Mouse (Mus musculus) heart, embryonic 11.5 days (tissue): ENCODE data around the gene Fstl3. TPM values are rescaled to one million over a fixed set of nuclear protein-coding genes. Genes with fewer than 3 reads are reported as not detected.
"Not testable (repeated sequence)": the region's sequence is repeated elsewhere in the genome, so short reads cannot be mapped to it uniquely, and the experiment has no call there.

Experiments used
- ATAC-seq: fragments of 200-750 bp; cut with Nextera tagmentation; replicated peaks from 2 replicates; pipeline ENCODE4 v1.8.0; 2017; ENCODE audit warnings: moderate library complexity; ENCODE audit not compliant: insufficient number of reproducible peaks, low FRiP score, low TSS enrichment
- H3K27ac ChIP-seq: fragments of 300-500 bp; sonication (generic); 2 replicates; pipeline ENCODE4 v1.5.1; 2014; ENCODE audit warnings: mild to moderate bottlenecking, low read depth, low read length
- H3K27me3 ChIP-seq: fragments of 300-500 bp; sonication (generic); 2 replicates; pipeline ENCODE4 v1.6.1; 2014; ENCODE audit warnings: mild to moderate bottlenecking, low read length, mixed read lengths; ENCODE audit not compliant: control insufficient read depth, insufficient read depth
- H3K36me3 ChIP-seq: fragments of 300-500 bp; sonication (generic); 2 replicates; pipeline ENCODE4 v1.6.1; 2014; ENCODE audit warnings: mild to moderate bottlenecking, low read length, moderate library complexity, mixed read lengths; ENCODE audit not compliant: control insufficient read depth, insufficient read depth
- H3K4me1 ChIP-seq: fragments of 300-500 bp; sonication (generic); 2 replicates; pipeline ENCODE4 v1.6.1; 2014; ENCODE audit warnings: low read length; ENCODE audit not compliant: control insufficient read depth, insufficient read depth
- H3K4me2 ChIP-seq: fragments of 300-500 bp; sonication (generic); 2 replicates; pipeline ENCODE4 v1.6.1; 2014; ENCODE audit warnings: mild to moderate bottlenecking, moderate library complexity
- H3K4me3 ChIP-seq: fragments of 300-500 bp; sonication (generic); 2 replicates; pipeline ENCODE4 v1.5.1; 2014; ENCODE audit warnings: low read depth, low read length
- H3K9ac ChIP-seq: fragments of 300-500 bp; sonication (generic); 2 replicates; pipeline ENCODE4 v1.6.1; 2014; ENCODE audit warnings: mild to moderate bottlenecking, low read depth, low read length, moderate library complexity
- H3K9me3 ChIP-seq: fragments of 300-500 bp; sonication (generic); replicated peaks from 2 replicates; pipeline ENCODE4 v1.6.1; 2016; ENCODE audit warnings: low read length; ENCODE audit not compliant: control insufficient read depth
- WGBS: fragments of 180-500 bp; shearing (Covaris S2); extraction: QIAGEN DNeasy Blood & Tissue Kit; methylation state at CpG from one replicate; pipeline ENCODE4 v1.1.7; 2014; ENCODE audit not compliant: insufficient replicate concordance; 5-methylcytosine and 5-hydroxymethylcytosine counted together
- polyA plus RNA-seq: library from polyadenylated mRNA; unstranded; fragments of >200 nt; fragmentation: Nextera tagmentation; extraction: Ambion mirVana; gene quantifications from 2 replicates; pipeline ENCODE4 v1.2.1, GENCODE M21; 2014

Gene Fstl3
- polyA plus RNA-seq, 1 experiment from 2014 or later = 11.4 TPM

- H3K9ac ChIP-seq = 0 out of 2 replicates have a peak within 1 kb of the TSS, but pooled peaks have one; percentile 28
These were observed 22.1 kb upstream of the Fstl3 start, which contains the start of gene Fgf22 for GRCm38 (mm10) chr10:79754856-79755516. Gene Fgf22, plus strand, starts transcription at chr10:79755076.

GRCm38 (mm10) chr10:79755854-79756253, 21.2 kb upstream of the Fstl3 start:
- ATAC-seq = no peak
- WGBS = 80% methylated on average over 3 of the region's 3 CpGs
- H3K9ac ChIP-seq = no peak overlapping the region
- H3K27me3 ChIP-seq = no peaks in the 10 kb centered on the region
- H3K27ac ChIP-seq = no peak overlapping the region
- H3K4me2 ChIP-seq = no peak overlapping the region
- H3K4me1 ChIP-seq = peaks cover 7% of the 10 kb centered on the region; the same call in 1 of the 2 replicates
- H3K9me3 ChIP-seq = no peaks in the 10 kb centered on the region
- H3K4me3 ChIP-seq = no peak overlapping the region
- peaks cover 25% of the 10 kb centered on the region for H3K36me3 ChIP-seq

More at GRCm38 (mm10) chr10:79754856-79755516, 22.1 kb upstream of the Fstl3 start, which contains the start of gene Fgf22:
- Histone ChIP-seq H3K27me3 (no peaks in the 10 kb centered on the region), H3K9me3 (no peaks in the 10 kb centered on the region), H3K4me1 (peaks cover 7% of the 10 kb centered on the region; the same call in 1 of the 2 replicates), H3K27ac (no peak within 1 kb of the TSS), H3K4me3 (peak within 1 kb of the TSS; percentile 36), H3K4me2 (peak within 1 kb of the TSS; percentile 71), H3K36me3 (peaks cover 21% of the 10 kb centered on the region)
- 2% methylated on average over 36 of the region's 36 CpGs for WGBS
- ATAC-seq = peak; percentile 73

GRCm38 (mm10) chr10:79756660-79757059, 20.4 kb upstream of the Fstl3 start:
- no peak overlapping the region for H3K9ac ChIP-seq
- no peaks in the 10 kb centered on the region for H3K27me3 ChIP-seq
- H3K4me2 ChIP-seq = no peak overlapping the region
- H3K27ac ChIP-seq = no peak overlapping the region
- peaks cover 33% of the 10 kb centered on the region for H3K36me3 ChIP-seq
- H3K9me3 ChIP-seq = no peaks in the 10 kb centered on the region
- no peak for ATAC-seq
- 87% methylated on average over 24 of the region's 24 CpGs for WGBS
- peaks cover 7% of the 10 kb centered on the region; the same call in 1 of the 2 replicates for H3K4me1 ChIP-seq
- H3K4me3 ChIP-seq = no peak overlapping the region

GRCm38 (mm10) chr10:79759675-79760074, 17.4 kb upstream of the Fstl3 start:
- H3K4me2 ChIP-seq, H3K9me3 ChIP-seq, H3K27me3 ChIP-seq, H3K4me3 ChIP-seq, H3K27ac ChIP-seq, H3K9ac ChIP-seq, ATAC-seq: not testable (repeated sequence)
- peaks cover 23% of the 10 kb centered on the region for H3K4me1 ChIP-seq
- H3K36me3 ChIP-seq = peaks cover 40% of the 10 kb centered on the region
- WGBS = 88% methylated on average over 1 of the region's 1 CpGs

DNA sequence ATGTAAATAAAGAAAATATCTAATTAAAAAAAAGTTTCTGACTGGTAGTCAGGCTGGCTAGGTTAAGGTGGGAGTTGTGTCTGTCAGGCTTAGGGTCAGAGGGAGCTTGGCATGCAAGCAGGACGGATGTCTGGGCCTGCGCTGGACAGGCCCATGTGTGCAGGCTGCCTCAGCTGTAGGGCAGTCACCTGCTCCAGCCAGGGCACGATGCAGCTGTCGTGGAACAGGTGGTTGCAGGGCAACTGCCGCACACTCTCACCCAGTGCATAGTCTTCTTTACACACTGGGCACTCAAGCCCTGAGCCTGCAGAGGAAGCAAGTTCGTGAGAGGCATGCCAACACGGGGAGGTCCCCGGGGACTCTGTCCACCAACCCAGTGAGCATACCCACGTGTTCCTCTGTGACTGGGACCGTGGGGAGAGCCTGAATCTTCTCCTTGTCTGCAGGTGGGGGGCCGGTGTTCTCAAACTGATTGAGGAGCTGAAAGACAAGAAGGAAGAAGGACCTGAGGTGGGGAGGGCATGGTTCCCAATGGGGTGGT, 16.4 kb upstream of the Fstl3 start:
- H3K9me3 ChIP-seq = no peaks in the 10 kb centered on the region
- no peaks in the 10 kb centered on the region for H3K27me3 ChIP-seq
- H3K4me1 ChIP-seq = peaks cover 26% of the 10 kb centered on the region
- peaks cover 40% of the 10 kb centered on the region for H3K36me3 ChIP-seq
- ATAC-seq = no peak
- WGBS = 89% methylated on average over 11 of the region's 11 CpGs
- H3K9ac ChIP-seq = no peak overlapping the region
- H3K27ac ChIP-seq = no peak overlapping the region
- H3K4me3 ChIP-seq = no peak overlapping the region
- no peak overlapping the region for H3K4me2 ChIP-seq

DNA sequence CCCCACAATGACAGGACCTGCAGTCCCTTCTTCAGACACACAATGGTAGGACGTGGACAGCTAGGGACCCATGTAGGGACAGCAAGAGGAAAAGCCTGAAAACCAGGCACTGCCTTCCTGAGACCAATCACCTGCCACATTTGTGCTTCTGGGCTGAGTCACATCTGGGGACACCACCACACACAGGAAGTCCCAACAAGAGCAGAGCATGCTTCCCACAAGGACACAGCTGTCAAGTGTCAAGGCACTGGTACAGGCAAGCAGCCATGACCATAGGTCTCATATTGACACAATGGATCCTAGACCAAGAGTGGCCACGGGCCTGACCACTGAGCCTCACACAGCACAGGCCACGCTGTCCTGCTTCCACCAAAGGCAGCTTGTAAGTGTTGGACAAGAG, 14.2 kb upstream of the Fstl3 start:
- no peak for ATAC-seq
- Histone ChIP-seq H3K4me3 (no peak overlapping the region), H3K27ac (no peak overlapping the region), H3K9ac (no peak overlapping the region), H3K4me2 (no peak overlapping the region), H3K4me1 (peaks cover 33% of the 10 kb centered on the region), H3K9me3 (no peaks in the 10 kb centered on the region), H3K36me3 (peaks cover 31% of the 10 kb centered on the region), H3K27me3 (no peaks in the 10 kb centered on the region)
- WGBS = 86% methylated on average over 3 of the region's 3 CpGs

DNA sequence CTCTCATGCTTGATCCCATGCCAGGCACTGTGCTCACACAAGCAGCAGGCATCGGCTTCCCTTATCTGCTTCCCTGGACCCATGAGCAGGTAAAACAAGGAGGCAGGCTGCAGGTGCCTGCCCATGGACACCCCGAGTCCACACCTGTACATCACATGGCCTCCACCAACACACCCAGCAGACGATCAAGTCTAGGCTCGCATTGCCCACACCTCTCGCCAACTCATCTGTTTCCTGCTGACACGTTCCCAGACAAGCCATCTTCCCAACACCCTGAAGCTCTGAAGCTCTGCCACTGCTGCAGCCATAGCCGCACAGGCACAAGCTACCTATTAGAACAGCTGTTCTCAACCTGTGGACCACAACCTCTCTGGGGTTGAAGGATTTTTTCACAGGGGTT, 12.8 kb upstream of the Fstl3 start:
- H3K36me3 ChIP-seq = peaks cover 21% of the 10 kb centered on the region
- WGBS = 77% methylated on average over 7 of the region's 7 CpGs
- H3K9ac ChIP-seq = peak overlapping the region; percentile 30; the same call in 1 of the 2 replicates
- ATAC-seq = no peak
- H3K4me2 ChIP-seq = no peak overlapping the region
- H3K27me3 ChIP-seq = no peaks in the 10 kb centered on the region
- H3K27ac ChIP-seq = no peak overlapping the region
- H3K4me3 ChIP-seq = no peak overlapping the region
- H3K4me1 ChIP-seq = peaks cover 35% of the 10 kb centered on the region
- H3K9me3 ChIP-seq = no peaks in the 10 kb centered on the region

DNA sequence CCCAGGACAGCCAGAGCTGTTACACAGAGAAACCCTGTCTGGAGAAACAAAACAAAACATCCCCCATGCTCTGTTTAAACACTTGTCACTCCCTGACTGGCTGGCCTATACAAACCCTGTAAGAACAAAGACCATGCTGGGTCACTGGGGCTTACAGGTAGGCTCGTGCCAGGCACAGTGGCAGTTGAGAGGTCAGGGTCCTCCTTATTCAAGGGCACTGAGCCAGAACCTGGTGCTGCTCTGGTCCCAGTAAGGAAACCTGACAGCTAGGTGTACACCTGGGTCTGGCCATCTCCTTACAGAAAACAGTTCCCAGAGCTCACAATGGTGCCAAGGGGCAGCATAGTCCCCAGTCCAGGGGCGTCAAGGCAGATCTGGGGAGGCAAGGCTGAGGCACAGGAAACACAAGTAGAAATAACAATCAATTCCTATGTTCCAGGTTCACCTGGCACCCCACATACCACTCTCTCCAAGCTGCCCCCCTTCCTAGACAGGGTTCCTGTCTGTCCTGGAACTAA, 11.8 kb upstream of the Fstl3 start:
- H3K4me3 ChIP-seq = peak overlapping the region; percentile 92
- no peaks in the 10 kb centered on the region for H3K27me3 ChIP-seq
- ATAC-seq = no peak
- peaks cover 35% of the 10 kb centered on the region for H3K4me1 ChIP-seq
- no peaks in the 10 kb centered on the region for H3K9me3 ChIP-seq
- no peak overlapping the region for H3K27ac ChIP-seq
- 85% methylated on average over 2 of the region's 2 CpGs for WGBS
- peak overlapping the region; percentile 96 for H3K4me2 ChIP-seq
- peaks cover 20% of the 10 kb centered on the region for H3K36me3 ChIP-seq
- H3K9ac ChIP-seq = peak overlapping the region; percentile 92; the same call in 1 of the 2 replicates
